Mouse (Mus musculus) megakaryocyte, adult 5-6 weeks (primary cell): ENCODE results near the gene Sirt3. TPM values are rescaled to one million over a fixed set of nuclear protein-coding genes. Genes with fewer than 3 reads are reported as not detected.

Source experiments
- ATAC-seq: 2 replicates; pipeline ENCODE4 v1.8.0; 2016; ENCODE audit warnings: mild to moderate bottlenecking, inconsistent platforms; ENCODE audit not compliant: poor library complexity, severe bottlenecking
- total RNA-seq, 2 experiments: library from RNA; stranded (forward) in 1 of 2; stranded (reverse) in 1 of 2; fragments of 153-499, 151-499 nt in 1 of 2; fragments of 221-1000, 200-1000 nt in 1 of 2; gene quantifications; 2 replicates each; pipeline versions ENCODE4 v1.2.3 to v1.2.4; 2015 to 2017

Sirt3 gene
- total RNA-seq, 2 experiments from 2014 or later = 6.7 to 7.9 TPM

GRCm38 (mm10) chr7:140853386-140853785, 28.7 kb downstream of the Sirt3 start:
- ATAC-seq = no peak

- ATAC-seq = no peak
Measured at GRCm38 (mm10) chr7:140851916-140852315, 30.2 kb downstream of the Sirt3 start.

- ATAC-seq = no peak
Measured at GRCm38 (mm10) chr7:140848591-140848990, 33.5 kb downstream of the Sirt3 start.

- no peak for ATAC-seq
Measured at GRCm38 (mm10) chr7:140847755-140848580, 34.1 kb downstream of the Sirt3 start, which contains the start of gene Odf3. TSS of gene Odf3 (plus strand) at chr7:140847805.

GRCm38 (mm10) chr7:140846676-140847075, 35.4 kb downstream of the Sirt3 start:
- ATAC-seq = no peak

GRCm38 (mm10) chr7:140845683-140846082, 36.4 kb downstream of the Sirt3 start:
- no peak for ATAC-seq

GRCm38 (mm10) chr7:140844905-140845665, 37.0 kb downstream of the Sirt3 start, which contains the start of gene Scgb1c1:
TSS of gene Scgb1c1 (plus strand) at chr7:140845547.
- ATAC-seq = peak; percentile 99

GRCm38 (mm10) chr7:140843806-140844205, 38.3 kb downstream of the Sirt3 start:
- ATAC-seq = no peak

- ATAC-seq = no peak
Measured at GRCm38 (mm10) chr7:140840750-140841735, 41.1 kb downstream of the Sirt3 start.

- no peak for ATAC-seq
Measured at GRCm38 (mm10) chr7:140839556-140839955, 42.6 kb downstream of the Sirt3 start.

- ATAC-seq = no peak
Measured at GRCm38 (mm10) chr7:140836243-140837115, 45.6 kb downstream of the Sirt3 start.

- no peak for ATAC-seq
Measured at GRCm38 (mm10) chr7:140835758-140836087, 46.4 kb downstream of the Sirt3 start.

- ATAC-seq = no peak
Measured at GRCm38 (mm10) chr7:140834968-140835757, 46.9 kb downstream of the Sirt3 start, which contains the start of gene Urah. TSS of gene Urah (plus strand) at chr7:140835018.

GRCm38 (mm10) chr7:140833341-140833740, 48.8 kb downstream of the Sirt3 start:
- ATAC-seq = no peak

- no peak for ATAC-seq
Measured at GRCm38 (mm10) chr7:140831447-140831846, 50.7 kb downstream of the Sirt3 start.

- peak; percentile 56 for ATAC-seq
Measured at GRCm38 (mm10) chr7:140828171-140828881, 53.8 kb downstream of the Sirt3 start.

GRCm38 (mm10) chr7:140822731-140823130, 59.4 kb downstream of the Sirt3 start:
- no peak for ATAC-seq

GRCm38 (mm10) chr7:140821653-140822329, 60.3 kb downstream of the Sirt3 start, which contains the start of gene Zfp941:
TSS of gene Zfp941 (minus strand) at chr7:140822178.
- ATAC-seq = peak; percentile 43; the same call in 1 of the 2 replicates
